Comparison of ENCODE assay signal across 9 mouse cellular contexts in genomic region chr11:67526621-67527545, GRCm38 (mm10).
DNase-seq lines count a peak whose midpoint lies in the region; ATAC-seq and TF ChIP-seq lines count a peak whose summit lies in the region.
"Had no signal": no experiment of that assay in that cellular context is flagged by ENCODE, and none has a peak within 500 bp of the region (broad histone marks: within the 10 kb centered on the region; RNA-seq: fewer than 3 reads in every experiment).

No protein-coding gene starts in this region.

- H3K4me2 ChIP-seq in hindbrain, embryonic 16.5 days (ENCODE audit: low read length): no peak overlapping the region
- no peak overlapping the region for H3K4me2 ChIP-seq in hindbrain, embryonic 13.5 days
- no peak overlapping the region for H3K4me2 ChIP-seq in lung, embryonic 14.5 days
- no peak overlapping the region for H3K4me2 ChIP-seq in hindbrain, embryonic 12.5 days (replicated peaks)
- H3K4me2 ChIP-seq: hindbrain, embryonic 15.5 days had no signal

- WGBS in hindbrain, embryonic 16.5 days: 81% methylated on average over 12 of the region's 12 CpGs
- WGBS in hindbrain, embryonic 13.5 days: 79% methylated on average over 12 of the region's 12 CpGs
- 55% methylated on average over 12 of the region's 12 CpGs for WGBS in lung, embryonic 14.5 days
- 80% methylated on average over 12 of the region's 12 CpGs for WGBS in hindbrain, embryonic 12.5 days

- no peak overlapping the region for H3K27ac ChIP-seq in hindbrain, embryonic 16.5 days (ENCODE audit: low read depth, low read length)
- no peak overlapping the region for H3K27ac ChIP-seq in hindbrain, embryonic 13.5 days
- peak overlapping the region; percentile 39; the same call in 1 of the 2 replicates for H3K27ac ChIP-seq in lung, embryonic 14.5 days (ENCODE audit: low read depth)
- no peak overlapping the region for H3K27ac ChIP-seq in hindbrain, embryonic 12.5 days
- H3K27ac ChIP-seq: hindbrain, embryonic 15.5 days had no signal

- no peak overlapping the region for H3K4me3 ChIP-seq in hindbrain, embryonic 16.5 days (ENCODE audit: low read length)
- H3K4me3 ChIP-seq in hindbrain, embryonic 13.5 days: no peak overlapping the region
- no peak overlapping the region for H3K4me3 ChIP-seq in lung, embryonic 14.5 days (ENCODE audit: low read depth, low read length)
- H3K4me3 ChIP-seq in hindbrain, embryonic 12.5 days: no peak overlapping the region
- H3K4me3 ChIP-seq: hindbrain, embryonic 15.5 days had no signal

- peak; percentile 91 for DNase-seq in adrenal gland, adult 2 months
- DNase-seq in heart, adult 11 months: peak; percentile 98
- peak; percentile 82 for DNase-seq in kidney, adult 9 months
- peak; percentile 81 for DNase-seq in lung, embryonic 14.5 days
- DNase-seq in skeletal muscle tissue, adult 2 months (ENCODE audit: low read depth, low spot score): peak; percentile 82

- no peaks in the 10 kb centered on the region for H3K36me3 ChIP-seq in hindbrain, embryonic 16.5 days (ENCODE audit: control insufficient read depth, insufficient read depth, low read length)
- H3K36me3 ChIP-seq in hindbrain, embryonic 13.5 days: no peaks in the 10 kb centered on the region
- H3K36me3 ChIP-seq in lung, embryonic 14.5 days (ENCODE audit: insufficient read depth): no peaks in the 10 kb centered on the region
- no peaks in the 10 kb centered on the region for H3K36me3 ChIP-seq in hindbrain, embryonic 12.5 days
- H3K36me3 ChIP-seq: hindbrain, embryonic 15.5 days had no signal

- peak; percentile 58; the same call in 1 of the 2 replicates for ATAC-seq in hindbrain, embryonic 16.5 days
- no peak for ATAC-seq in hindbrain, embryonic 13.5 days (ENCODE audit: low FRiP score)
- ATAC-seq in lung, embryonic 14.5 days (ENCODE audit: insufficient read depth): peak; percentile 82
- no peak for ATAC-seq in hindbrain, embryonic 12.5 days (ENCODE audit: low FRiP score)

- no peaks in the 10 kb centered on the region for H3K27me3 ChIP-seq in hindbrain, embryonic 16.5 days (replicated peaks; ENCODE audit: control insufficient read depth, insufficient read depth, low read length)
- no peaks in the 10 kb centered on the region for H3K27me3 ChIP-seq in hindbrain, embryonic 13.5 days
- H3K27me3 ChIP-seq in lung, embryonic 14.5 days (ENCODE audit: insufficient read depth, low read length): no peaks in the 10 kb centered on the region
- H3K27me3 ChIP-seq in hindbrain, embryonic 12.5 days: no peaks in the 10 kb centered on the region
- H3K27me3 ChIP-seq: hindbrain, embryonic 15.5 days had no signal

- peak; percentile 21; the same call in 1 of the 2 replicates for TF ChIP-seq CTCF in lung, embryonic 14.5 days (IDR thresholded peaks at IDR 0.05; ENCODE audit: low read depth)

- no peak overlapping the region for H3K9ac ChIP-seq in hindbrain, embryonic 16.5 days (ENCODE audit: low read depth, low read length)
- H3K9ac ChIP-seq in hindbrain, embryonic 13.5 days: no peak overlapping the region
- no peak overlapping the region for H3K9ac ChIP-seq in lung, embryonic 14.5 days
- H3K9ac ChIP-seq in hindbrain, embryonic 12.5 days: no peak overlapping the region
- H3K9ac ChIP-seq: hindbrain, embryonic 15.5 days had no signal

- H3K4me1 ChIP-seq in hindbrain, embryonic 16.5 days (ENCODE audit: control insufficient read depth, insufficient read depth, low read depth, low read length): peaks cover 6% of the 10 kb centered on the region; the same call in 1 of the 2 replicates
- peaks cover 12% of the 10 kb centered on the region; the same call in 1 of the 2 replicates for H3K4me1 ChIP-seq in hindbrain, embryonic 13.5 days (replicated peaks)
- H3K4me1 ChIP-seq in lung, embryonic 14.5 days (ENCODE audit: insufficient read depth): peaks cover 15% of the 10 kb centered on the region
- H3K4me1 ChIP-seq in hindbrain, embryonic 12.5 days: peaks cover 11% of the 10 kb centered on the region

- H3K9me3 ChIP-seq in hindbrain, embryonic 16.5 days (ENCODE audit: control insufficient read depth, low read length): no peaks in the 10 kb centered on the region
- H3K9me3 ChIP-seq in hindbrain, embryonic 13.5 days: no peaks in the 10 kb centered on the region
- no peaks in the 10 kb centered on the region for H3K9me3 ChIP-seq in lung, embryonic 14.5 days (ENCODE audit: low read depth, low read length)
- no peaks in the 10 kb centered on the region for H3K9me3 ChIP-seq in hindbrain, embryonic 12.5 days (replicated peaks)
- H3K9me3 ChIP-seq: hindbrain, embryonic 15.5 days had no signal

Comparison
In these comparisons a context has a peak if more than half of its experiments do, and no peak if none do; other contexts are left out.
1. ATAC-seq: peak in hindbrain, embryonic 16.5 days (single experiment) and lung, embryonic 14.5 days (single experiment); none in hindbrain, embryonic 13.5 days (single experiment) and hindbrain, embryonic 12.5 days (single experiment).
2. Peak in every context shown above with its lines, with median percentiles within 50 percentile points of each other: DNase-seq.